Mouse (Mus musculus) thymus, postnatal 25 days (tissue): ENCODE data around the gene Gm5935.
"Not testable (repeated sequence)": the region's sequence is repeated elsewhere in the genome, so short reads cannot be mapped to it uniquely, and the experiment has no call there.

Experiments used
- DNase-seq: peaks from one replicate; pipeline ENCODE4 v3.0.0; 2022

Gm5935 gene

GRCm38 (mm10) chrX:24775064-24775463, at the start of gene Gm5935:
Gene Gm5935, minus strand, starts transcription at chrX:24775164.
- DNase-seq: not testable (repeated sequence)
